Mouse (Mus musculus) brain, embryonic 14.5 days (tissue): ENCODE measurements around the gene Gm12166.

Experiments used
- CTCF ChIP-seq: fragments of 200-500 bp; IDR thresholded peaks from 2 replicates; pipeline ENCODE4 v1.5.1; 2012; ENCODE audit warnings: inconsistent platforms, mild to moderate bottlenecking, moderate library complexity, borderline replicate concordance; ENCODE audit not compliant: insufficient read depth, insufficient read length; ENCODE audit errors: extremely low read depth
- POLR2A ChIP-seq: fragments of 200-500 bp; IDR thresholded peaks from 2 replicates; pipeline ENCODE4 v1.6.1; 2012; ENCODE audit warnings: mild to moderate bottlenecking, inconsistent platforms, borderline replicate concordance; ENCODE audit not compliant: poor library complexity, insufficient read depth, insufficient read length, severe bottlenecking; ENCODE audit errors: extremely low read depth

DNA sequence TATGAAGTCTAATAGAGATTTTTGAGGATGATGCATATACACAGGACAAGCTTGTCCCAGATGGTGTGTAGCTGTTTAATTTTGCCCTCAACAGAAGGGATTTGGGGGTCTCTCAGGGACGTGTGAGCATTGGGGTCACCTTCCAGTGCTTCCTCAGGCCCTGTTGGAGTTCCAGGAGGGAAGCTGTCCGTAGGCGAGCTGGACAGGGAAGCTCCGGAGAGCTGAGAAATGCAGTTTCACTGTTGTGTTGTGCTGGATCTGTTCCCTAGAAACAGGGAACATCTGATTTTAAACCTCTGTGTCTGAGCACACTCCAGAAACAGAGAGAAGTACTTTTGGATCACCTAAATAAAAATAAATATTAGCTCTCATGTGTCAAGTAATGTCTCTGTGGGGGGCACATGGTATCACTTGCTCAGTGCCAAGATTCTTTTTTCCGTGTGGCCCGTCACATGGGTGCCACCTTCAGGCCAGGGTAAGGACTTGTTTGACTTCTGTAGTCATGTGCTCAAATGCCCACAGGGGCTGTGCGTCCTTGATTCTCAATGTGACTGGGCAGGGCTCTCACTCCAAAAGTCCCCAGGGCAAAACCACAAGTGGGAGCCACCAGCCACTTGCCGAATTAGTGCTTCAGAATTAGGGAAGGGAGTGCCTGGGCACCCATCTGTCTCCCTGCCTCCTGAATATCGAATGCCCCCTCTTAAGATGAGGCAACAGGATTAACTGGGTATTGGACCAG is 11.0 kb upstream of the Gm12166 start:
- TF ChIP-seq CTCF, result no peak
- TF ChIP-seq POLR2A, result no peak
